24 mouse cellular contexts compared by ENCODE assay signal in genomic region chr17:75598652-75599051, GRCm38 (mm10).
"Had no signal": no experiment of that assay in that cellular context is flagged by ENCODE, and none has a peak within 500 bp of the region (broad histone marks: within the 10 kb centered on the region; RNA-seq: fewer than 3 reads in every experiment).

No protein-coding gene starts in this region.

- H3K4me3 ChIP-seq: gastrocnemius, adult 2 months; heart, embryonic 10.5 days; heart, embryonic 12.5 days; hindbrain, embryonic 10.5 days; hindbrain, embryonic 12.5 days; intestine, embryonic 15.5 days; layer of hippocampus, adult 2 months; left cerebral cortex, adult 2 months; limb, embryonic 10.5 days; limb, embryonic 12.5 days had no signal

- H3K4me2 ChIP-seq: heart, embryonic 12.5 days; hindbrain, embryonic 12.5 days; hindbrain, embryonic 14.5 days; intestine, embryonic 15.5 days; limb, embryonic 12.5 days had no signal

- H3K9me3 ChIP-seq: heart, embryonic 10.5 days; hindbrain, embryonic 10.5 days; hindbrain, embryonic 12.5 days; intestine, embryonic 15.5 days; limb, embryonic 10.5 days; limb, embryonic 12.5 days had no signal

- H3K36me3 ChIP-seq: heart, embryonic 10.5 days; heart, embryonic 12.5 days; hindbrain, embryonic 10.5 days; hindbrain, embryonic 12.5 days; intestine, embryonic 15.5 days; limb, embryonic 10.5 days; limb, embryonic 12.5 days had no signal

- DNase-seq: gastrocnemius, adult 2 months; gastrocnemius, postnatal 10 days; gastrocnemius, postnatal 25 days; heart, adult 18-20 months; heart, postnatal 10 days; heart, postnatal 4 days; kidney, adult 18-20 months; kidney, adult 8-10 months; kidney, postnatal 10 days; kidney, postnatal 25 days; kidney, postnatal 4 days had no signal

- H3K27me3 ChIP-seq: heart, embryonic 12.5 days; hindbrain, embryonic 12.5 days; intestine, embryonic 15.5 days; limb, embryonic 12.5 days had no signal

- H3K9ac ChIP-seq: heart, embryonic 12.5 days; hindbrain, embryonic 12.5 days; hindbrain, embryonic 14.5 days; intestine, embryonic 15.5 days; limb, embryonic 12.5 days had no signal

- H3K27ac ChIP-seq: gastrocnemius, adult 2 months; heart, embryonic 10.5 days; hindbrain, embryonic 10.5 days; hindbrain, embryonic 12.5 days; hindbrain, embryonic 14.5 days; intestine, embryonic 15.5 days; layer of hippocampus, adult 2 months; left cerebral cortex, adult 2 months; limb, embryonic 10.5 days; limb, embryonic 12.5 days had no signal

- ATAC-seq: hindbrain, embryonic 16.5 days; inflammation-experienced regulatory T-cells, adult 6 months; intestine, embryonic 15.5 days; intestine, postnatal 0 days had no signal

- H3K4me1 ChIP-seq: heart, embryonic 10.5 days; heart, embryonic 12.5 days; intestine, embryonic 15.5 days had no signal
